Mouse (Mus musculus): ENCODE data around the gene Iqschfp.

DNA sequence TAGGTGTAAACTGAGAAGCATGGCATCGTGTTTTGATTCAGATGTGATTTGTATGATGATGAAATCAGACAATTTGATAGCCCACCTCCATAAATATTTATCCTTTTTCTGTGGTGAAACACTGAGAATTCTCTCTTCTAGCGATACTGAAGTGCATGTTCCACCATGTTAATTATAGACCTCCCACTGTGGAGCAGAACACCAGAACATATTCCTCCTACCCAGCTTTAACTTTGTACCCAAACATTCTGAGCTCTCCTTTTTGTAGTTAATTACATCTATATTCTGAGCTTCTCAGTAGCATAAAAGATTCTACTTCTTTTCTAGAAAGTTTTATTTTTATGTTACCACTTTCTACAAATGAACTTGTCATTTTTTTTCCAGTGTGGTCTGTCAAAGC is 16.6 kb downstream of the Iqschfp start:
- TF ChIP-seq CTCF (IDR thresholded peaks at IDR 0.05; ENCODE audit: borderline replicate concordance, extremely low read depth, insufficient read depth, insufficient read length) (no peak), POLR2A (IDR thresholded peaks at IDR 0.05; ENCODE audit: borderline replicate concordance, extremely low read depth, insufficient read depth, insufficient read length, poor library complexity, severe bottlenecking) (no peak)

Measured in brain, embryonic 14.5 days (tissue).